Mouse (Mus musculus): Measurements from ENCODE around the gene Esr2.
"Not testable (repeated sequence)": the region's sequence is repeated elsewhere in the genome, so short reads cannot be mapped to it uniquely, and the experiment has no call there.

Gene Esr2

DNA sequence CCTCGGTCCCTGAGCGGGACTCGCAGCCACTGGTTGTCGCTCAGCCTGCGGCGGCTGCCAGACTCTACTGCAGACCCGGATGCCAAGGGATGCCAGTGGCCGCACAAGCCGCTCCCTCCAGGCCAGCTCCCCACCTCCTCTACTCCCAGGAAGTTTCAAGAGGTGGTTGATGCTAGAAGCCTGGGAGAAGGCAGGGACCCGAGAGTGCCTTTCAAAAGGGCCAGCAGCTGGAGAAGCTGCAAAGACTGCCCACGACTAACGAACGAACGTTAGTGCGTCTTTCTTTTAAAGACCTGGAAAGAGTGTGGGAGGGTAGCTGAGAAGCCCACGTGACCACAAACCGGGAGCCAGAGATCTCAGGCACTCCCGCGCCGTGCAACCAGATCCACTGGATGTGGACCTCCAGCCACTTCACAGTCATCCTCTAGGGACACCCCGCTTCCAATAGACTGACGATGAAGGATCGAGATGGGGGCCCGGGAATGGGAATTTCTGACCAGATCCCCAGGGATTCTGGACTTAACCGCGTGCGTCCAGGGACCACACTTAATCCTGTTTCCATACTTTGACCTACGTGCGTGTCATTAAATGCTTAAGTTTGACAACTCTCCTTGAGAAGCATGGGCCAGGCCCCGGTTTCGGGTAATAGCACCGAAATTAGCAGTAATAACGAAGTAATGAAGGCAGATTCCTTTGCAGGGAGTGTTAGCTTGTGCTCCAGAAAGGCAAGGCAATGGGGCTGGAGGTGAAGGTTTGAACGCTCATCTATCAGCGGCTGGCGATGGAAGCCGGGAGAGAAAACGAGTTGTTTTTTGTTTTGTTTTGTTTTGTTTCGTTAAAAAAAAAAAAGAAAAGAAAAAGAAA, at the start of gene Esr2:
Gene Esr2, minus strand, starts transcription at position 260 of the 864 bp plus-strand sequence.
- DNase-seq (ENCODE audit: low spot score in 2 of 2) = peak in 1 of 2 experiments; percentile 32

DNA sequence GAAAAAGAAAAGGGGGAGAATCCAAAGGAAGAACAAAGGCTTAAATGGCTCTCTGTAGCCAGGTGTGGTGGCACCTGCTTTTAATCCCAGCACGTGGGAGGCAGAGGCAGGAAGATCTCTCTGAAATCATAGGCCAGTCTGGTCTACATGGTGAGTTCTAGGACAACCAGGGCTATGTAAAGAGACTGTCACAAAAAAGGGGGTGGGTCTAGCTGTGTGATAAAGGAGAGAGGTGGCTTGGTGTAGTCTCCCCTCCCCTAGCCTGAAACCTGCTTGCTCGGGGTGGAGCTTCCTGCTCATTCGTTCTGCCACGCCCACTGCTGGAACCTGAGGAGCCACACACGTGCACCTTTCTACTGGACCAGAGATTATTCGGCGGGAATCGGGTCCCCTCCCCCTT, 45.0 kb upstream of the Esr2 start:
- DNase-seq (ENCODE audit: low spot score in 2 of 2) = not testable (repeated sequence)

GRCm38 (mm10) chr12:76216716-76217115, 39.7 kb upstream of the Esr2 start:
- DNase-seq (ENCODE audit: low spot score in 2 of 2) = no peak

- DNase-seq (ENCODE audit: low spot score in 2 of 2) = no peak
Measured at GRCm38 (mm10) chr12:76215121-76215520, 38.1 kb upstream of the Esr2 start.

DNA sequence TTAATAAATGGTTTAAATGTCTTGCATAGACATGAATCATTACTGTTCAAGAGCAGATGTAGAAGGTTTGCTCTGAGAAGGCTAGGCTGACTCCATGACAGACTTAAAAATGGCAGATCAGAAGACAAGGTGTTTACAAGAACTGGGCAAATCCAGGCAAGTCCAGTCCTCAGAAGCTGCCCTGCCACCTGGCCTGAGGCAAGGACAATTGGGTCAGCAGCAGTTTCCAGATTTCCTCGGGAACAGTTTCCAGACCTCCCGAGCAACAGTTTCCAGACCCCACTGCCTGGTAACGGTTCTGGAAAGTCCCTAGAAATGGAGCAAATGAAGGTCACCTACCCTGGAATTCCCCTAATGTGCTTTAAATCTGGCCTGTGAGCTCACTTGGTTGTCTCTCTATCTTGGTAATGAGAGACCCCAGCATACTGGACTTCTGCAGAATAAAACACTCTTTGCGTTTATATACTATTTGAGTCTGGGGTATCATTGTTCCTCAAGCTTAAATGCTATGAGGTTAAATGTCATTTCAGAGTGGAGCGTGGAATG, 32.4 kb upstream of the Esr2 start:
- no peak for DNase-seq (ENCODE audit: low spot score in 2 of 2)

- no peak for DNase-seq (ENCODE audit: low spot score in 2 of 2)
Measured at GRCm38 (mm10) chr12:76200326-76200725, 23.3 kb upstream of the Esr2 start.

DNA sequence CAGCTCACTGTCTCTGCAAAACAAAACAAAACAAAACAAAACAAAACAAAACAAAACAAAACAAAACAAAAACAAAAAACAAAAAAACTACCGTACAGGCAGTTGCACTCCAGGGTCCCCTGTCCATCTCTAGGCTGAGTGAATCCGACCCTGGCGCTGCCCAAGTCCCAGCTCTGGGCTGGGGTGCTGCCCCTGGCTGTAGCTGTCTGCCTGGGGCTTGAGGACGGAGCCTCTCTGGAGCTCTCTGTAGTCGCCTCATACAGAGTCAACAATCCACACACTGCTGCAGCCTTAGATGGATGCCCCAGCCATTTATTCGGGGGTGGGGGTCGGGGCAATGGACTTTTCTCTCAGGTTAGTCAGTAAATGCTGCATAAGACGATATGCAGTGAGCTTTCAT, 20.0 kb upstream of the Esr2 start:
- DNase-seq (ENCODE audit: low spot score in 2 of 2) = no peak

- peak; percentile 91 to 92 for DNase-seq (ENCODE audit: low spot score in 2 of 2)
Measured at GRCm38 (mm10) chr12:76196709-76197054, 19.6 kb upstream of the Esr2 start.

DNA sequence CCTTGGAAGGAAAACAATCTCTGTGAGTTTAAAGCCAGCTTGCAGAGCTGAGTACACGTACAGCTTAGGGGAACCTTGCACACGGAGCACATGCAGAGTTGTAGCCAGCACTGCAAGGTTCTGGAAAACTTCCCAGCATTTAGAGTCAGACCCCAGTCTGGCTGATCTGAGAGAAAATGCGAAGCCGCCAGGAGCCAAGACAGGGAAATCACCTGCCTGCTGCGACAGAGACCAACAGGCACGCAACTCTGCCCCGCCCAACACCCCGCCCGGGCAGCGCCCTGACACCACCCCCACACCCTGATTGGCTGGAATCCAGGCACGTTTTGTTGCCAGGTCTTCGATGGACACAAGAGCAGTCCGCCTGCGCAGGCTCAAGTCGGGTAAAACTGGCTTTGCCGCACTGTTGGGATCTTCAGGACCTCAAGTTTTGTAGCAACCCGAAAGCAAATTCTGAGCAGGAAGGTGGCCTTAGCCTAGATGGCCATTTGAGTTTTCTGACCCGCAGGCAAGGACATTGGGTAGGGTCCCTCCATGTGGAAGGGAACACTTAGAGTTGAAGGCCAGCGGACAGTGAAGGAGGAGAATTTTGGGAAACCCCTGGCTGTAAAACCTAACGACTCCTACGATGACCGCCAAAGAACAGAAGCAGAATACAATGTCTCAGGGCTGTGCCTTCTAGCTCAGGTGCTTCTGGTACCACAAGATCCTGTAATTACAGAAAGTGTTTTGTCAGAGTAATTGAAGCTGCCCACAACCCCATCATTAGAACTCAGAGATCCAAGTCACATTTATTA, 19.1 kb upstream of the Esr2 start:
- DNase-seq (ENCODE audit: low spot score in 2 of 2) = peak; percentile 45 to 59

DNA sequence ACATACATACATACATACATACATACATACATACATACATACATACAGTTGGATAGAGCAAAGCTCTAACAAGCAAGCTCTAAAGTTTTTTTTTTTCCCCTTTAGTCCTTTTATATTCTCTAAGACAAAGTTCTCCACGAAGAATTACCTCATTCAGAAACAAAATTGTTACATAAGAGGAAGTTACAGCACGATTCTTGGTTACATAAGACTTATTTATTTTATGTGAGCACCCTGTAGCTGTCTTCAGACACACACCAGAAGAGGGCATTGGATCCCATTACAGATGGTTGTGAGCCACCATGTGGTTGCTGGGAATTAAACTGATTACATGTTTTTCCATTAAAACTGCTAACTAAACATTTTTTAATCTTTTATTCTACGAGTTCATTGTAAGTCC, 17.5 kb upstream of the Esr2 start:
- DNase-seq (ENCODE audit: low spot score in 2 of 2) = no peak

GRCm38 (mm10) chr12:76190940-76191339, 13.9 kb upstream of the Esr2 start:
- peak; percentile 18 to 19 for DNase-seq (ENCODE audit: low spot score in 2 of 2)

- DNase-seq (ENCODE audit: low spot score in 2 of 2) = peak; percentile 51 to 66
Measured at GRCm38 (mm10) chr12:76187849-76188248, 10.8 kb upstream of the Esr2 start.

- no peak for DNase-seq (ENCODE audit: low spot score in 2 of 2)
Measured at GRCm38 (mm10) chr12:76186473-76186872, 9.4 kb upstream of the Esr2 start.

GRCm38 (mm10) chr12:76185167-76185816, 8.2 kb upstream of the Esr2 start:
- no peak for DNase-seq (ENCODE audit: low spot score in 2 of 2)

DNA sequence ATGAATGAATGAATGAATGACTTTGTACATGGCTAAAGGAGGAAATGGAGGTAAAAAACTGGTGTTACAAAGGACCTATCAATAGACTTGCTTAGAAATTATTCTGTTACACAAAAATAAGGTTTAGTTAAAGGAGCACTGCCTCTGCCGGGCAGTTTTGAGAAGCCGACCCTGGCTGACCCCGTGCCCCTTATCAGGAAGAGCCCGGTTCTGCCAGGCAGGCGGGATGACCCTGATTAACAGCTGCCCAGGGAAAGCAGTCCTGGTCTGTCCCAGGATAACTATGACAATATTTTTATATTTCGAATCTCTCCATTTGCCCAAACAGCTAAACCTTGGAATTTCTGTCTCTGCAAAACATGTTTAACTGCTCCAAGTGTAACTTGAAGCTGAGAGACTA, 7.2 kb upstream of the Esr2 start:
- DNase-seq (ENCODE audit: low spot score in 2 of 2) = no peak

DNA sequence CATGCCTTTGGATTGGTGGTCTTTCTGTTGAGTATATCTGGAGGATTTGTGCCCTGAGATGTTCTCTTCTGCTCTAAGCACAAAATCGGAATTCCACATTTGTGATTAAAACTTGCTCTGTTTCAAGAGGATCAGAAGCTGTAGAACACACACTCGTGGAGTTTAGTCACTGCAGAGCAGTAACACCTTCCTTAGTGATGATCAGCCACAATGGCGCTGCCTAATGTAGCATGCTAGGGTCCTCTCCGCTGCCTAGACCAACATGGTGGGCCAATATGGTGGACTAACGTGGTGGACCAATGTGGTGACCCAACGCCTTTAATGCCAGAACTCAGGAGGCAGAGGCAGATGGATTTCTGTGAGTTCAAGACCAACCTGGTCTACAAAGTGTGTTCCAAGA, 5.8 kb upstream of the Esr2 start:
- DNase-seq (ENCODE audit: low spot score in 2 of 2) = no peak

GRCm38 (mm10) chr12:76181471-76181870, 4.4 kb upstream of the Esr2 start:
- no peak for DNase-seq (ENCODE audit: low spot score in 2 of 2)

GRCm38 (mm10) chr12:76180442-76180841, 3.4 kb upstream of the Esr2 start:
- DNase-seq (ENCODE audit: low spot score in 2 of 2) = no peak

DNA sequence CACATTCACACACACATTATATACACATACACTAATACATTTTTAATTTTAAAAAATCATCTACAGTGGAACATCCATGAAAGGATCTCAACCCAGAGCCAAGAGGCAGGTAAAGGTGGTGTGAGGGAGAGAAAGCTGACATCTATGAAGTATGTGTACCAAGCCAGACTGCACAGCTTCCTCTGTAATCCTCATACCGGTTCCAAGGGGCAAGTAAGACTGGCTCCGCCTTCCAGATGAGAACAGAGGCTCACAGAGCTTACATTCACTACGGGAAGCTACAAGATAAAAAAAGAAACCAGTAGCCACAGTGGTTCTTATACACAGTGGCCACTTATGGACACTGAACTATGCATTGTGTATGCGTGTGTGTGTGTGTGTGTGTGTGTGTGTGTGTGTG, 2.5 kb upstream of the Esr2 start:
- no peak for DNase-seq (ENCODE audit: low spot score in 2 of 2)

DNA sequence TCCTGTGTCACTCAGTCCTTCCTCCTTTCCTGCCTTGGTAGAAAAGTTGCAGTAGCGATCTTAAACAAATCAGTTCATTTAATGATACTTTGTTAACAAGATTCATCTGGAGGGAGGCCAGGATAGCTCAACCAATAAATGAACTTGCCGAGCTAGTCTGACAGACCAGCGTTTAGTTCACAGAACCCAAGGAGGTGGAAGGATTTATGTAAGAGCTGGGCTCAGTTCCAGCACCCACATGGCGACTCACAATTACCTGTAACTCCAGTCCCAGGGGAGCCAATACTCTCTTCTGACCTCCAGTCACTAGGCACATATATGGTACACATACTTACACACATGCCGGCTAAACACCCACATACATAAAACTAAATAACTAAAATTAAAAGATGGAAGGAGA, 2.0 kb upstream of the Esr2 start:
- no peak for DNase-seq (ENCODE audit: low spot score in 2 of 2)

GRCm38 (mm10) chr12:76177864-76178518, 932 bp upstream of the Esr2 start:
- peak; percentile 60 to 68 for DNase-seq (ENCODE audit: low spot score in 2 of 2)

DNA sequence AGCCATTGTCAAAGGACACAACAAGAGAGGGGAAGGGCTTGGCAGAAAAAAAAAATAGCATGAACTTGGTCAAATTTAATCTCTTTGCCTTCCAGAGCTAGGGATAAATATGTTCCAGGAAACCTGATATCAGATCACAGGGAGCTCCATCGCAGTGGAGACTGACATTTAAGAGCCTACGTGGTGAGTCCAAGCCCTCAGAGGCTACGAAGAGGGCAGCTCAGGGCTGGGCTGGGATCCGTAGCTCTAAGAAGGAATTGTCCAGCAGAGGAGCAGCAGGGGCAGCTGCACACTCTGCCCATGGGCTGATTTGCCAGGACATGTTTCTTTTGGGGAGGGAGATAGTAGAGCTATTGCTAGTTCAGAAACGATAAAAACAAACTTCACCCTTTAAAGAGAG, 11.4 kb downstream of the Esr2 start:
- DNase-seq (ENCODE audit: low spot score in 2 of 2) = no peak
